Mouse (Mus musculus): ENCODE data around the gene Fam53b. TPM values are rescaled to one million over a fixed set of nuclear protein-coding genes. Genes with fewer than 3 reads are reported as not detected.

Gene Fam53b
- polyA plus RNA-seq, 1 experiment: 14.8 TPM

DNA sequence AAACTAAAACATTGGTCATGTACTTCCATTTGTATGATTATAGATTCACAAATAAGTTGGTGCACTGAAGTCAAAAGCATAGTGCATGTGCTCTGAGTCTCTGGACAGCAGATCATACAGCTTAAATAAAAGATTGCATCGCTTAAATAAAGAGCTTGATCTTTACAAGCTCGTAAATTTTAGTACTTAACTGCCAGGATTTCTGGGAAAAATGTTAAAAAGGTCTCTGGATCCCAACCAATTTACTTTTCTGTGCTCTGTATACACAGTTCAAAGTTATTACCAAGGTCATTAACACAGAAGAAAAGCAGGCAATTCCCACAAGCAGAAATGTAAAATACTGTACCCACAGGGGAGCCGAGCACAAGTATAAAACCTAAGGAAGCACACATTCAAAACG lies 17.3 kb upstream of the Fam53b start:
- no peak for DNase-seq (ENCODE audit: low read depth)
- TF ChIP-seq CTCF (IDR thresholded peaks at IDR 0.05; ENCODE audit: borderline replicate concordance, extremely low read depth, insufficient read depth, insufficient read length): no peak
- TF ChIP-seq POLR2A (IDR thresholded peaks at IDR 0.05; ENCODE audit: borderline replicate concordance, extremely low read depth, insufficient read depth, insufficient read length, poor library complexity, severe bottlenecking): no peak

DNA sequence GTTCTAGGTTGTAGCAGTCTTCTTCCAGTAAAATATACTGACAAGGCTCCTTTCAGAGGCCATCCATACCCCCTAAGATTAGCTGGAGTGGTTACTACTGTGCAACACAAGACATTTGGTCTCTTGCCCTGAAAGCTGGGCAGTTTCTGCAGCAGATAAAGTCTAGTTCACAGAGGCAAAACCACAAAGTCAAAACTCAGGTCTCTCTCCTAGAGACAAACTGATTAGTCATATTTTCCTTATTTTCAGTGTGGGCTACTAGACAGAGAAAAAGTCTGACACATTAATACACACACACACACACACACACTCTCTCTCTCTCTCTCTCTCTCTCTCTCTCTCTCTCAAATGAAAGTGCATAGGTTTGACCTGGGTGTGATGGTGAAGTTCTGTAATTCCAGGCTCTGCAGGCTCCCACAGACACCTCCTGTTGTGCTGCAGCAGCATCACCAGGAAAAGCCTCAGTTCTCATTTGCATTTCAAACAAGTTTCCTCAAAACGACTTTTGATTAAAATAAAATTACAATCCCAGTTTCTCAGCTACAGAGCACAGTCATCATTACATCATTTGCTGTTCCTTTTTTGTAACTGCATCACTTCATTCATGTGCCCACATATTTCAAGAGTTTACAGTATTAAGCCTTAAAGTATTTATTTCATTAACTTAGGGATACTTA lies 10.8 kb upstream of the Fam53b start:
- peak; percentile 25 for DNase-seq (ENCODE audit: low read depth)
- no peak for TF ChIP-seq CTCF (IDR thresholded peaks at IDR 0.05; ENCODE audit: borderline replicate concordance, extremely low read depth, insufficient read depth, insufficient read length)
- TF ChIP-seq POLR2A (IDR thresholded peaks at IDR 0.05; ENCODE audit: borderline replicate concordance, extremely low read depth, insufficient read depth, insufficient read length, poor library complexity, severe bottlenecking): no peak

DNA sequence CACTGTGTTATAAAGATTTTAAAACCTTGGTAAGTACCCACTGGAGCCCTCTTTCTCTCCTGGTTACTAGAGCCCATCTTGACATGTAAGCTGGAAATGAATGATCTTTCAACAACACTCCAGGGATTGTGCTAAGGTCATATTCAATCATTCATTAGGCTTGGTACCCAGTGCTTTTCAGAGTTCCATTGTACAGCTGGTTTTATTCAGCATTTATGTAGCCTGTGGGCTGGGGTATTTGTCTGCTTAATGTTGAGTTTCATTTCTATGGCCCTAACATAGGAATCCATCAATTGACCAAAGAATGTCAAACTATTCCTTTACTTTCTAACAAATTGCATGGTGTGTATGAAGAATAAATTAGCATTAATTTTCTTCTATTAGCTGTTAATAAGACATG lies 10.1 kb upstream of the Fam53b start:
- TF ChIP-seq CTCF (IDR thresholded peaks at IDR 0.05; ENCODE audit: borderline replicate concordance, extremely low read depth, insufficient read depth, insufficient read length): no peak
- TF ChIP-seq POLR2A (IDR thresholded peaks at IDR 0.05; ENCODE audit: borderline replicate concordance, extremely low read depth, insufficient read depth, insufficient read length, poor library complexity, severe bottlenecking): no peak

DNA sequence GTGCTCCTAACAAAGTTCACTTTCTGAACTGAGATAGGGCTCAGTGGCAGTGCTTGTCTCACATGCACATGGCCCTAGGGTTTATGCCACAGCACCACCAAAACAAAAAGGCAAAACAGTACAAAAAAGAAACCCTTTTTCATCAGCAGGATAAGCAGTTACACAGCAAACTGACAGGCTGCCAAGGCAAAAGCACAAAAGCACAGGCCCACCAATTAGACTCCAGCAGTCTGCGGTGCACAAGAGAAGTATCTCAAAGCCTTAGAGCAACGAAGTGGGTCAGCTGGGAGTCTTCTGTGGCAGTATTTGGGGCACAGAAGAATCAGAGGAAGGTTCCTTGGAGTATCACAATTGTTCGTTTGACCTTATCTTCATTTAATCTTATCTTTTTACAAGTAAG lies 7.0 kb upstream of the Fam53b start:
- no peak for TF ChIP-seq CTCF (IDR thresholded peaks at IDR 0.05; ENCODE audit: borderline replicate concordance, extremely low read depth, insufficient read depth, insufficient read length)
- TF ChIP-seq POLR2A (IDR thresholded peaks at IDR 0.05; ENCODE audit: borderline replicate concordance, extremely low read depth, insufficient read depth, insufficient read length, poor library complexity, severe bottlenecking): no peak
- peak; percentile 86 for DNase-seq (ENCODE audit: low read depth)

More for the DNA sequence above, 10.1 kb upstream of the Fam53b start:
- peak; percentile 61 for DNase-seq (ENCODE audit: low read depth)

DNA sequence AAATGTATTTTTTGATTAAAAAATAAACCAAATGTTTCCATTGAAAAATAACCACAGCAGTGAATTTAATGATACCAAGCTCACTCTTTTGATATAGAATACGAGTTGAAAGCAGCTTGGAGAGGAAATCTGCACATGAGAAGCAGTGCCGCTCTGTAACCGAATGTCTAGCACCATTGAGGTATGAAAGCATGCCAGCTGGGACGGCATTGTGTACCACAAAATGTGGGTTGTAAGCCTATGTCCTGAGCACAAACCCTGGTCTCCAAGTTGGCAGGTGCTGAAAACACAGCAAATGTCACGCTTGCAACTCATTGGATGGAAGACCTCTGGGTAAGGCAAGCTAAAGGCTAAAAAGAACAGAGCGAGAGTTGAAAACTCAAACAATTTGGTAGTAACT lies 3.4 kb upstream of the Fam53b start:
- DNase-seq (ENCODE audit: low read depth): peak; percentile 89
- TF ChIP-seq POLR2A (IDR thresholded peaks at IDR 0.05; ENCODE audit: borderline replicate concordance, extremely low read depth, insufficient read depth, insufficient read length, poor library complexity, severe bottlenecking) (no peak), CTCF (IDR thresholded peaks at IDR 0.05; ENCODE audit: borderline replicate concordance, extremely low read depth, insufficient read depth, insufficient read length) (no peak)

DNA sequence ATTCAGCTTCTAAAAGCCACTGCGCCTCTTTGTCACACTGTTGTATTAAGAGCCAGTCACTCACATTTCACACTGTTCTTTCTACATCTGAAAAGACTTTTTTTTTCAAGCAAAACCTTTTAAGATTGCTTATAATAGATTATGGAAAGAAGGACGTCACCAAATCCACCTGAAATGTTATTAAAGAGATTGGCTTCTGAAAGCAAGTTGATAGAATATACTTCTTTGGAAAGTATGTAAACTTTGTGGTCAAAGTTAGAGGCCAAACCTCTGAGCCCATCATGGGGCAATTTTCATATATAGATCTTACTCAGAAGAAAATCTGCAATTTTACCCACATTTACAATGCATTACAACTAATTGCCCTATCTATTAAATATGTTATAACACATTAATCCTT lies 2.8 kb upstream of the Fam53b start:
- TF ChIP-seq POLR2A (IDR thresholded peaks at IDR 0.05; ENCODE audit: borderline replicate concordance, extremely low read depth, insufficient read depth, insufficient read length, poor library complexity, severe bottlenecking): no peak
- no peak for TF ChIP-seq CTCF (IDR thresholded peaks at IDR 0.05; ENCODE audit: borderline replicate concordance, extremely low read depth, insufficient read depth, insufficient read length)
- peak; percentile 53 for DNase-seq (ENCODE audit: low read depth)

DNA sequence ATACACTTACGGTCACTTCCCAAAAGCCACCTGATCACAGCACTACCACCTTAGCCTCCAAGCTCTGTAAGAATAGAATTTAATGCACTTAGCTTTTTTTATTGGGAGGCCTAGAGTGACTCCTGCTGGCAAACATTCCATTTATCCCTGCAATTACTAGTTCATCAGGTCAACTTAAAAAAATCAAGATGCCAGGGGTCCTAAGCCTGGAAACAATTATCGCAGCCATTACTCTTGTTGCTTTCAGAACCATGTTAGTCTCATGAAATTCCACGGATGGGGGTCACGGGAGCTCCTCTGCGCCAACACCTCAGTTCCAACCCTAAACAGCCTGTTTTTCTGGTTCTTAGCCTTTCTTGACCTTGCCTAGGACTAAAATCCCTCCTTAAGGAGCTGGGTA lies 1.4 kb upstream of the Fam53b start:
- DNase-seq (ENCODE audit: low read depth): no peak
- TF ChIP-seq CTCF (IDR thresholded peaks at IDR 0.05; ENCODE audit: borderline replicate concordance, extremely low read depth, insufficient read depth, insufficient read length) (no peak), POLR2A (IDR thresholded peaks at IDR 0.05; ENCODE audit: borderline replicate concordance, extremely low read depth, insufficient read depth, insufficient read length, poor library complexity, severe bottlenecking) (no peak)

DNA sequence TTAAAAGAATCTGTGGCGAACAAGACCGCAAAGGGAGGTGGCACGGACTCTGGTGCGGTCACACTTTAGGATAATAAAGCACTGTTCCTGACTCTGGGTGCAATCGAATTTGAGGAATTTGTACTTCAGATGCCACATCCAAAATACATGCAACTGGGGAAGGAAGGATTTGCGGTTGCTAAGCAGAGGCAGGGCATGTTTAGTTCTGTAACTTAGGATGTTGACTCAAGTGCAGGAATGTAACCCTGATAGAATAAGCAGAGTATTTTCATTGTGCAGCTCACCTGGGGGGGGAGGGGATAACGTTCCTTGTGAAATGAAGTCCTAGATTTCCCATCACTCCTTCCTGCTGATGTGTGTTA lies 384 bp upstream of the Fam53b start:
- DNase-seq (ENCODE audit: low read depth): no peak
- TF ChIP-seq POLR2A (IDR thresholded peaks at IDR 0.05; ENCODE audit: borderline replicate concordance, extremely low read depth, insufficient read depth, insufficient read length, poor library complexity, severe bottlenecking) (no peak), CTCF (IDR thresholded peaks at IDR 0.05; ENCODE audit: borderline replicate concordance, extremely low read depth, insufficient read depth, insufficient read length) (no peak)

DNA sequence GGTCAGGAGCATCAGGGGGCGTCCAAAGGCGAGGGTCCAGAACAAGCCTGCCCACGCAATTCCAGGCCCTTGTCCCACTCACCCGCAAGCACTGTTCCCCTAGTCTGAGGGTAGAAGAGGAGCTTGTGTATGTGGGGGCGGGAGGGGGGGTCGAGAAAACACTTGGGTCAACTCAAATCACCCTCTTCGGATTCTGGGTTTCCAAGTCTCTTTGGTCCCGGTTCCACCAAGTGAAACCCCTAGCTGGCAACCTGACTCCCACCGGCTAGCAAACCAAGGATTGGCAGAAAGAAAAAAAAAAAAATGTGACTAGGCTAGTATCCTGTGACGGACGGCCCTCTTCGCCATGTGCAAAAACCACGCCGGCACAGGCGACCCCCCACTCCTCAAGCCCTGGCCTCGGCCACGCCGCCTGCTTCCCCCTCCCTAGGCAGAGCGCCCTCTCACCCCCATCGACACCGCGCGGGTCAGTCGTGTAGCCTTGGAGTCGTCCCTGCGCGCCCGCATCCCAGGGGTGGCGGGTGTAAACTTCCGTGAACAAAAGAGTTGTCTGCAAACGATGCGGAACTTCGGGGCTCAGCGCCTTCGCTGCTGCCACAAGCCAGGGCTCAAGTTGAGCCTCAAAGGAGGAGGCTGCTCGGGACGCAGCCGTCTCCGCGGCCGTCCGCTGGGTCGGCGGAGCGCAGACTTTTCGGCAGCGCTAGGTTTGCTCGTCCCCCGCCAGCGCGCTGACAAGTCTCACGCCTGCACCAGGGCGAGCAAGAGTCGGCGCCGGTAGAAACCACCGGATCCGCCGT lies 869 bp downstream of the Fam53b start:
- peak; percentile 8; the same call in 1 of the 2 replicates for TF ChIP-seq POLR2A (IDR thresholded peaks at IDR 0.05; ENCODE audit: borderline replicate concordance, extremely low read depth, insufficient read depth, insufficient read length, poor library complexity, severe bottlenecking)
- TF ChIP-seq CTCF (IDR thresholded peaks at IDR 0.05; ENCODE audit: borderline replicate concordance, extremely low read depth, insufficient read depth, insufficient read length): no peak

DNA sequence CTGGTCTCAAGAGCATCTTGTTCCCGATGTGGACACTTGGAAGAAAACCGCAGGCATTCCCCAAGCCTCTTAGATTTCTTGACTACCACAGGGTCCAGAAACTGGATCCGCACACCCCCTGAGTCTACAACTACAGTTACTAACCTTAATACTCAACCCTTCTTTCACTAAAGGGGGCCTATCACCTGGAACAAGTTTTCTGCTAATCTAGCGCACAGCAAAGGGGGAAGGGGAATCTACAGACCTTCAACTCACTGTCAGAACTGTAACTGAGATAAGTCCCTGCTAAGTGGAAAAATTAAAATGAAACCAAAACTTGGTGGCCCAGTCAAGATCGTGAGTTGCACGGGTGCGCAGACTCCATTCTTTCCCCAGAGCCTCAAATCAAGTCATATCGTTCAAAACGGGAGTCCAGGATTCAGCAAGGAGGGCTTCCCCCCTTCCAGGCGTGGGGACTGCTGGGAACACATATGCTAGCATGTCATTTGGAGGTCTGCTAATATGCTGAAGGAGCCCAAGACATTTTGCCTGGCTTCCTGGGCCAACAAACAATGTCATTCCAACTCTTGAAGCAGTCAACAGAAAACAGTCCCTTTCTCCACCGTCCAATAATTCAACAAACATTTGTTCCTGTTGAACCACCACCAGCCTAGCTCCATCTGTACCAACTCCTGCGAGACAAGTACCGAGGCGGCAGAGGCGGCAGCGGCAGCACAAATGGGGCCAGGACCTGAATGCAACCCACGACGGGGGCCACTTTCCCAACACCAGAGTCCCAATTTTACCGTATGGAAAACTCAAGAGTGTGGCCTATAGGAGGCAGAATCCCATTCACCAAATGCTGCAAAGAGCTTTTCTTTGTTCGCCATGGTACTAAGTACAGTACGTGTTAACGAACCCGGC lies 1.7 kb downstream of the Fam53b start:
- TF ChIP-seq POLR2A (IDR thresholded peaks at IDR 0.05; ENCODE audit: borderline replicate concordance, extremely low read depth, insufficient read depth, insufficient read length, poor library complexity, severe bottlenecking) (no peak), CTCF (IDR thresholded peaks at IDR 0.05; ENCODE audit: borderline replicate concordance, extremely low read depth, insufficient read depth, insufficient read length) (no peak)
- DNase-seq (ENCODE audit: low read depth): peak; percentile 73

More for the DNA sequence above, 869 bp downstream of the Fam53b start:
- DNase-seq (ENCODE audit: low read depth): peak; percentile 75

DNA sequence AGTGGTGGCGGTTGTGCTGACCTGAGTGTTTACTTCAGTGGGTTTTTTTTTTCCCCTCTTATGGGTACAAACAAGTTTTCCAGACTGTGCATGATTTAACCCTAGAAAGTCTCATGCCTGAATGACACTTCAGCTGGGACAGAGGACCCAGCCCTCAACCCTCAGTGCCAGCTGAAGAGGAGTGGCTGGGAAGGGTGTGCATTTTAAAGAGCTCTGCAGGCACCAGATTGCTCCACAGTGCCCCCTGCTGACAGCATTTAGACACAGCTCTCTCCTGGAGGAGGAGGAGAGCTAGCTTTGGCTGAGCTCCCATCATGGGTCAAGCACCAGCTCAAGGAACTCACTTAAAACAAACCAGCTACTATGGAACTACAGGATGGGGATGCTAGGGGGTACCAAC lies 2.8 kb downstream of the Fam53b start:
- peak; percentile 94 for DNase-seq (ENCODE audit: low read depth)
- peak; percentile 85 for TF ChIP-seq CTCF (IDR thresholded peaks at IDR 0.05; ENCODE audit: borderline replicate concordance, extremely low read depth, insufficient read depth, insufficient read length)
- TF ChIP-seq POLR2A (IDR thresholded peaks at IDR 0.05; ENCODE audit: borderline replicate concordance, extremely low read depth, insufficient read depth, insufficient read length, poor library complexity, severe bottlenecking): no peak

All from brain, embryonic 14.5 days (tissue).